Mouse (Mus musculus) bone marrow, adult 2 months (tissue): ENCODE data around the gene Map4k4.

ENCODE experiments used
- CTCF ChIP-seq: fragments of 200-500 bp; IDR thresholded peaks from 2 replicates; pipeline ENCODE4 v1.5.1; 2011; ENCODE audit warnings: low read length, control low read depth; ENCODE audit not compliant: control insufficient read depth, insufficient read depth
- POLR2A ChIP-seq: fragments of 200-500 bp; IDR thresholded peaks from 2 replicates; pipeline ENCODE4 v1.6.1; 2011; ENCODE audit warnings: low read depth, mild to moderate bottlenecking, control low read depth, low read length, borderline replicate concordance; ENCODE audit not compliant: control insufficient read depth

GRCm38 (mm10) chr1:39957981-39958380 lies 57.3 kb downstream of the Map4k4 start:
- TF ChIP-seq CTCF (no peak), POLR2A (no peak)
